Mouse (Mus musculus) forebrain, embryonic 14.5 days (tissue): ENCODE measurements at regions not wholly inside any gene's neighbourhood (a gene's known extent, or its start where the extent isn't known, plus 50 kb on each side); places are given as distances from the start of the nearest gene placed in this dataset.

ENCODE experiments used
- ATAC-seq: fragments of 200-750 bp; cut with Nextera tagmentation; 2 replicates; pipeline ENCODE4 v1.8.0; 2017; ENCODE audit warnings: mild to moderate bottlenecking, moderate library complexity
- DNase-seq: peaks from one replicate; pipeline ENCODE4 v3.0.0-alpha.2; 2015; ENCODE audit warnings: low spot score
- H3K27ac ChIP-seq: fragments of 300-500 bp; sonication (generic); 2 replicates; pipeline ENCODE4 v1.5.1; 2014; ENCODE audit warnings: low read depth, mild to moderate bottlenecking, control low read depth, low read length, moderate library complexity
- H3K27me3 ChIP-seq: fragments of 300-500 bp; sonication (generic); replicated peaks from 2 replicates; pipeline ENCODE4 v1.6.1; 2014; ENCODE audit warnings: low read length, control low read depth, mixed read lengths; ENCODE audit not compliant: control insufficient read depth, insufficient read depth
- H3K36me3 ChIP-seq: fragments of 300-500 bp; sonication (generic); 2 replicates; pipeline ENCODE4 v1.6.1; 2014; ENCODE audit warnings: low read length, control low read depth; ENCODE audit not compliant: control insufficient read depth, insufficient read depth
- H3K4me1 ChIP-seq: fragments of 300-500 bp; sonication (generic); 2 replicates; pipeline ENCODE4 v1.6.1; 2014; ENCODE audit warnings: antibody characterized with exemption, low read length, control low read depth; ENCODE audit not compliant: control insufficient read depth, insufficient read depth
- H3K4me2 ChIP-seq: fragments of 300-500 bp; sonication (generic); 2 replicates; pipeline ENCODE4 v1.6.1; 2014; ENCODE audit warnings: mild to moderate bottlenecking, control low read depth, low read length
- H3K4me3 ChIP-seq: fragments of 300-500 bp; sonication (generic); 2 replicates; pipeline ENCODE4 v1.5.1; 2014; ENCODE audit warnings: low read depth, low read length, control low read depth
- H3K9ac ChIP-seq: fragments of 300-500 bp; sonication (generic); 2 replicates; pipeline ENCODE4 v1.6.1; 2014; ENCODE audit warnings: mild to moderate bottlenecking, low read length, control low read depth, moderate library complexity
- H3K9me3 ChIP-seq: fragments of 300-500 bp; sonication (generic); replicated peaks from 2 replicates; pipeline ENCODE4 v1.6.1; 2016; ENCODE audit warnings: low read length, control low read depth, mixed read lengths; ENCODE audit not compliant: control insufficient read depth
- WGBS: fragments of 180-500 bp; shearing (Covaris S2); extraction: QIAGEN DNeasy Blood & Tissue Kit; methylation state at CpG from one replicate; pipeline ENCODE4 v1.1.7; 2014; 5-methylcytosine and 5-hydroxymethylcytosine counted together

DNA sequence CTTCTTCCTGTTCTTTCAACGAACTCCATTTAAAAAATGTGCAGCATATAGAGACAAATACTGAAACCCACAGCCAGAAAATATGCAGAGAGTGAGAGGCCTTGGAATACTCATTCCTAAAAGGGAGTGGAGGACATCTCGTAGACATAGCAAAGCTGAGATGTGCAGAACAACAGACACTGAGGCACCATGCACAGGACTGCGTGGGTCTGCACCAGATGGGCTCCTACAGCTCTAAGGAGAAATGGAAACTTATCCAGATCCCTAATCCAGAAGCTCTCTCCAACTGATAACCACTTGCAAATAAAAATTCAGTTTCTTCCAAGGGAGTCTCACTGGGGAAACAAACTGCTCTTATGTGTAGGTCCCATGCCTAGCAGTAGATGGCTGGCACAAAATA is 101.6 kb downstream of the Slc25a24 start:
- no peaks in the 10 kb centered on the region for H3K4me1 ChIP-seq
- no peaks in the 10 kb centered on the region for H3K27me3 ChIP-seq
- H3K4me3 ChIP-seq, result no peak overlapping the region
- H3K27ac ChIP-seq, result no peak overlapping the region
- WGBS, result 82% methylated on average over 3 of the region's 3 CpGs
- no peaks in the 10 kb centered on the region for H3K9me3 ChIP-seq
- DNase-seq, result no peak
- ATAC-seq, result no peak
- H3K36me3 ChIP-seq, result no peaks in the 10 kb centered on the region
- H3K9ac ChIP-seq, result no peak overlapping the region
- no peak overlapping the region for H3K4me2 ChIP-seq

DNA sequence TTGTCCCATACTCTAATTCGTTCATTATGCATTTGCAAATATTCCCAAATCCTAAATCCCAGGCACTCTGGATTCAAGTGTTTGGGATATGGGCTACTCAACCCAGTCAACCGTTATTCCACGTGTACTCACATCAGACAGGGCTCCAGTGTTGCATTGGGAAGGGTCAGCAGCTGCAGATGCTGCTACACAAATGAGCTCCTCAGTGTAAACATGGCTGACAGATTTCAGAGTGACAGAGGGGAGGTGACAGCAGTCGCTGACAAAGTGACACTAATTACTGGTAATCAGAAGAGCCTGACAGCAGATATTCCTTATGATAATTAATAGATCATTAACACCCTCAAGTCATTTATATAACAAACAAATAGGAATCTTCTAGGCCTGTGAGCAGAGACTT is 106.2 kb upstream of the Vav3 start:
- DNase-seq (peak; percentile 30), ATAC-seq (no peak)
- Histone ChIP-seq H3K4me2 (no peak overlapping the region), H3K4me3 (no peak overlapping the region), H3K4me1 (no peaks in the 10 kb centered on the region), H3K27ac (no peak overlapping the region), H3K27me3 (no peaks in the 10 kb centered on the region), H3K9ac (no peak overlapping the region), H3K9me3 (no peaks in the 10 kb centered on the region), H3K36me3 (no peaks in the 10 kb centered on the region)
- WGBS, result 61% methylated on average over 4 of the region's 4 CpGs

DNA sequence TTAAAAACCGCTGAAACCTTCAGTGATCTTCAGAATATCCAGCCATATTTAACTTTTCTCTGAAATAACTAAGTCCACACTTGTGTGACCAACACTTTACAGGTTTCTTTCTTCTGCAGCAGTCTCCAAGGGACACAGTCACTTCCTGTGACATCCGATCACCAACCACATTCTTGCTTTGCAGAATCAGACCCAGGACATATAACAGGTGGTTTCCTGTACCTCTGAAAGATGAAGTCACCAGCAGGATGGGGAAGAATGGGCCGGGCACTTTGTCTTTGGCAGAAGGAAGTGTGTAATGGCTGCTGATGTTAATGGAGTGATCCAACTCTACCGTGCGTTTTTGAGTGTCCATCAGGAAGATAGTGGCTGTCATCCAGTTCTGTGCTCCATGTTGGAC is 103.5 kb upstream of the Vav3 start:
- Histone ChIP-seq H3K9ac (no peak overlapping the region), H3K4me2 (no peak overlapping the region), H3K4me1 (no peaks in the 10 kb centered on the region), H3K27me3 (no peaks in the 10 kb centered on the region), H3K27ac (no peak overlapping the region), H3K36me3 (no peaks in the 10 kb centered on the region), H3K9me3 (no peaks in the 10 kb centered on the region), H3K4me3 (no peak overlapping the region)
- DNase-seq (no peak), ATAC-seq (no peak)
- 87% methylated on average over 5 of the region's 5 CpGs for WGBS

DNA sequence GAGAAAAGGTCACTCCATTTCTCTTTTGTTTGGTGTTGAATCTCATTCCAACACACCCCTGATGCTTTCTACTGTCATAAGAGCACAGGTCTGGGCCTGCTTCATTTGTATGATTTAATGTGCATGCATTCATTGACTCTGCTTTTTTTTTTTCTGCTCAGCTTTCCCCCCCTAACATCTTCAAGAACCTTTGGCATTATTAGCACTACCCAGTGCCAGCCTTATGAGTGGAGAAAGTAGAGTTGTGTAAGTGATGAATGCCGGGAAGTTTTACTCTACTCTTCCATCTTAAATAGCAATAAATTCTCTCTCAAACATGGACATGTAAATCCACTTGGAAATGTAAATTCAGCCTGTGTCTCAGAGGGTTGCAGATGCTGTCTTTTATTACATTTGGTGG is 97.0 kb upstream of the Vav3 start:
- Histone ChIP-seq H3K36me3 (no peaks in the 10 kb centered on the region), H3K27ac (no peak overlapping the region), H3K4me3 (no peak overlapping the region), H3K9ac (no peak overlapping the region), H3K4me1 (no peaks in the 10 kb centered on the region), H3K9me3 (0 out of 2 replicates have a peak, but pooled peaks cover 5% of the 10 kb centered on the region), H3K4me2 (no peak overlapping the region), H3K27me3 (no peaks in the 10 kb centered on the region)
- WGBS, result 88% methylated on average over 1 of the region's 1 CpGs
- no peak for ATAC-seq
- no peak for DNase-seq

DNA sequence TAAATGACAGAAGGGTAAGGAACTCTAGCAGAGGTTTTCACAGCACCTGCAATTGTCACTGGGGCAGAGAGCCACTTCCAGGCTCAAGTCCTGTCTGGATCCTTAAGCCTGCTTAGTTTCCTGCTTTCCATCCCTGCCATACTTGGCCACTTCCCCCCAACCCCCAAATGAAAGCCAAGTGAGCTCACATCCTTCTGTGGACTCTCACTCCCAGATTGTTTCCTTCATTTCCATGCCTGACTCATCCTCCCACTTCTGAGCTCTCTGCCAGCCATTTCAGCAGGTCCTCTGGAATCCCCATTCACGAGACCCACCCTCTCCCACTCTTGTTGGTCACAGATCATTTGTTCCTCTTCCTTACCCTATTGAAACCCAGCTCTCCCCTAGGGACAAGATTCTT is 91.7 kb upstream of the Vav3 start:
- H3K4me1 ChIP-seq, result no peaks in the 10 kb centered on the region
- H3K4me3 ChIP-seq, result no peak overlapping the region
- H3K4me2 ChIP-seq, result no peak overlapping the region
- H3K27me3 ChIP-seq, result no peaks in the 10 kb centered on the region
- 65% methylated on average over 1 of the region's 1 CpGs for WGBS
- ATAC-seq (no peak), DNase-seq (no peak)
- H3K36me3 ChIP-seq, result no peaks in the 10 kb centered on the region
- no peak overlapping the region for H3K27ac ChIP-seq
- H3K9me3 ChIP-seq, result 0 out of 2 replicates have a peak, but pooled peaks cover 5% of the 10 kb centered on the region
- no peak overlapping the region for H3K9ac ChIP-seq

DNA sequence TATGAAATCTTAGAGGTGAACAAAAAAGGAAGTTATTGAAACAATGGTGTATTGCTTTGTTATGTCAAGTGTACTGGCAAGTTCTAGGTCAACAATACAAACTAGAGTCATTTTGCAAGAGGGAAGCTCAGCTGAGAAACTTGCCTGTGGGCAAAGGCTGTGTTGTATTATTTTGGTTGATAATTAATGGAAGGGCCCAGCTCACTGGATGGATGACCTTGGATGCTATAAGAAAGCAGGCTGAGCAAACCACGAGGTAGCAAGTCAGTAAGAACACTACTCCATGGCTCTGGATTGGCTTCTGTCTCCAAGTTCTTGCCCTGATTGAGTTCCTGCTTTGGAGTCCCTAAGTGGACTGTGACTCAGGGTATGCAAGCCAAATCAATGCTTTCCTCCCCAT is 91.1 kb upstream of the Vav3 start:
- DNase-seq, result no peak
- no peak for ATAC-seq
- no peaks in the 10 kb centered on the region for H3K36me3 ChIP-seq
- no peak overlapping the region for H3K9ac ChIP-seq
- no peak overlapping the region for H3K4me2 ChIP-seq
- H3K27me3 ChIP-seq, result no peaks in the 10 kb centered on the region
- no peaks in the 10 kb centered on the region for H3K4me1 ChIP-seq
- no peak overlapping the region for H3K27ac ChIP-seq
- H3K4me3 ChIP-seq, result no peak overlapping the region
- 0 out of 2 replicates have a peak, but pooled peaks cover 5% of the 10 kb centered on the region for H3K9me3 ChIP-seq
- WGBS, result 78% methylated on average over 1 of the region's 1 CpGs

DNA sequence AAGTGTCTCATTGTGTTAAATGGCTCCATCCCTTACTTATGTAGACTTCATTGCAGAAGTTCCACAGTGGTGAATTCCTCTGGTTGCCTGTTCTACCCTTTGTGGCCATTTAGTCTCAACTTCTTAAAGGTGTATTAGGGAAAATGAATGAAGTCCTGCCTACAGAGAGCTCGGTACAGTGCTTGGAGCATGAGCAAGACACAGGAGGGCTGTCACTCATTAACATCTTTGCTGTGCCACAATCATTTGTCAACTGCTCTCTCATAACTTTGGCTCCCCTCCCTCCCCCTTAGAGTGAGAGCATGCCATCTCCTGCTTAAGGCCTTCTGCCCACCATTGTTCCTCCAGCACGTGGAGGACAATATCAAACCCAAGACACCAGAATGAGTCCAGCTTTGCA is 90.5 kb upstream of the Vav3 start:
- no peaks in the 10 kb centered on the region for H3K9me3 ChIP-seq
- 76% methylated on average over 2 of the region's 2 CpGs for WGBS
- H3K36me3 ChIP-seq, result no peaks in the 10 kb centered on the region
- H3K4me1 ChIP-seq, result no peaks in the 10 kb centered on the region
- H3K9ac ChIP-seq, result no peak overlapping the region
- ATAC-seq (no peak), DNase-seq (no peak)
- H3K27ac ChIP-seq, result no peak overlapping the region
- no peak overlapping the region for H3K4me2 ChIP-seq
- H3K27me3 ChIP-seq, result no peaks in the 10 kb centered on the region
- H3K4me3 ChIP-seq, result no peak overlapping the region

DNA sequence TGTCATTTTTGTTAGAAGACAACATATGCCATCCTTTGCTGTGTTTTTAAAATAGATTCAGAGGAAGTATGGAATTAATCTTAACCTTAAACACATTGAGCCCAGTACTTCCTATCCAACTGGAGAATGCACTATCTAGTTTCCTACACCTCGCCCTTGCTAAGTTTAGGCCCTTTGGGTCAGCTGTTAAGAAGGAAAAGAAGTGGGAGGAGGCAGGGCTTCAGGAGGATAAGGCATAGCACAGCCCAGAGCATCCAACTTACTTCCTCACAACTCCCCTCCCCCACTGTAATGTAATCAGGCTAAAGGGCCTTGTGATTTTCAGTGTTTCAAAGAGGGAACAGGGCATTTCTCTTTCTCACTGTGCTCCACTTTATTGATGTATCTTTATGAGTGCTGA is 88.7 kb upstream of the Vav3 start:
- DNase-seq, result no peak
- Histone ChIP-seq H3K4me2 (no peak overlapping the region), H3K27me3 (no peaks in the 10 kb centered on the region), H3K4me1 (no peaks in the 10 kb centered on the region), H3K4me3 (no peak overlapping the region), H3K9me3 (no peaks in the 10 kb centered on the region), H3K27ac (no peak overlapping the region), H3K9ac (no peak overlapping the region), H3K36me3 (no peaks in the 10 kb centered on the region)
- 78% methylated on average over 1 of the region's 1 CpGs for WGBS
- no peak for ATAC-seq

DNA sequence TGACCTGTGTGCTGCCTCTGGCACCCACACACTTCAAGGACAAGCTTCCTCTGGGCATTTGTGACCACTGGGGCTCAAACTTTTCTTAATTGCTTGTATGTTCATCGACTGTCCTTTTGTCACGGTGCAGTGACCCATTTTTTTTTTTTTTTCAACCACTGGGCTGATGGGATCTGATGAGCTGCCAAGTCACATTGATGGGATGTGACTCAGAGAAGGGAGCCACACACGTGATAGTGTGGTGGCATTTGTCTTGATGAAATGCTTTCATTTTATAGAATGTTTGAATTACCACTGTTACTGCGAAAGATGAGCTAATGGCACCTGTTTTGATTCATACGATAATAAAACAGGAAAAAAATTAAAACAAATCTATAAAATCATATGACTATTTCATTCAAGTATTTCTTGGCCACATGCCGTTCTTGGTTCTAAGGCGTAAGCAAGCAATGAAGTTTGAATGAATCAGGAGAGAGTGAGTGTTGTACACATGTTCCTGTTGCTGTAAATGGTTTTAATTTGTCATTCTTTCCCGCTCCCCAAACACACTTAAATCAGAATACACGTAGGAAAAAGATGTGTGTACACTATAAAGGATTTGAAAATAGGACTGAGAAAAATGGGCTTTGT is 86.3 kb upstream of the Vav3 start:
- Histone ChIP-seq H3K4me1 (no peaks in the 10 kb centered on the region), H3K27ac (no peak overlapping the region)
- 78% methylated on average over 9 of the region's 9 CpGs for WGBS

More for the DNA sequence above, 86.3 kb upstream of the Vav3 start:
- Histone ChIP-seq H3K27me3 (no peaks in the 10 kb centered on the region), H3K9me3 (no peaks in the 10 kb centered on the region), H3K9ac (no peak overlapping the region), H3K4me3 (no peak overlapping the region), H3K36me3 (no peaks in the 10 kb centered on the region), H3K4me2 (no peak overlapping the region)
- no peak for DNase-seq
- no peak for ATAC-seq
